Mouse (Mus musculus) kidney, embryonic 15.5 days (tissue): Measurements from ENCODE around the gene H2-DMb1. TPM values are rescaled to one million over a fixed set of nuclear protein-coding genes. Genes with fewer than 3 reads are reported as not detected.

Experiments
- ATAC-seq: fragments of 200-750 bp; cut with Nextera tagmentation; replicated peaks from 2 replicates; pipeline ENCODE4 v1.8.0; 2017; ENCODE audit warnings: moderate TSS enrichment; ENCODE audit not compliant: low FRiP score
- H3K27ac ChIP-seq: fragments of 300-500 bp; sonication (generic); 2 replicates; pipeline ENCODE4 v1.5.1; 2015; ENCODE audit warnings: mild to moderate bottlenecking, inconsistent platforms
- H3K27me3 ChIP-seq: fragments of 300-500 bp; sonication (generic); 2 replicates; pipeline ENCODE4 v1.6.1; 2015; ENCODE audit warnings: inconsistent platforms
- H3K36me3 ChIP-seq: fragments of 300-500 bp; sonication (generic); 2 replicates; pipeline ENCODE4 v1.6.1; 2015; ENCODE audit warnings: inconsistent platforms
- H3K4me1 ChIP-seq: fragments of 300-500 bp; sonication (generic); 2 replicates; pipeline ENCODE4 v1.6.1; 2015; ENCODE audit warnings: inconsistent platforms
- H3K4me2 ChIP-seq: fragments of 300-500 bp; sonication (generic); 2 replicates; pipeline ENCODE4 v1.6.1; 2015; ENCODE audit warnings: moderate library complexity, mild to moderate bottlenecking, inconsistent platforms
- H3K4me3 ChIP-seq: fragments of 300-500 bp; sonication (generic); replicated peaks from 2 replicates; pipeline ENCODE4 v1.5.1; 2015; ENCODE audit warnings: mild to moderate bottlenecking, inconsistent platforms
- H3K9ac ChIP-seq: fragments of 300-500 bp; sonication (generic); 2 replicates; pipeline ENCODE4 v1.6.1; 2015; ENCODE audit warnings: mild to moderate bottlenecking, inconsistent platforms
- H3K9me3 ChIP-seq: fragments of 300-500 bp; sonication (generic); replicated peaks from 2 replicates; pipeline ENCODE4 v1.6.1; 2016; ENCODE audit warnings: inconsistent platforms
- WGBS: fragments of 180-500 bp; shearing (Covaris S2); methylation state at CpG from one replicate; pipeline ENCODE4 v1.1.7; 2015; ENCODE audit warnings: mixed read lengths; 5-methylcytosine and 5-hydroxymethylcytosine counted together
- polyA plus RNA-seq: library from polyadenylated mRNA; unstranded; fragments of >200 nt; fragmentation: Nextera tagmentation; extraction: Ambion mirVana; gene quantifications from 2 replicates; pipeline ENCODE4 v1.2.1, GENCODE M21; 2015

The H2-DMb1 gene
- polyA plus RNA-seq, 1 experiment from 2014 or later = 6.0 TPM

DNA sequence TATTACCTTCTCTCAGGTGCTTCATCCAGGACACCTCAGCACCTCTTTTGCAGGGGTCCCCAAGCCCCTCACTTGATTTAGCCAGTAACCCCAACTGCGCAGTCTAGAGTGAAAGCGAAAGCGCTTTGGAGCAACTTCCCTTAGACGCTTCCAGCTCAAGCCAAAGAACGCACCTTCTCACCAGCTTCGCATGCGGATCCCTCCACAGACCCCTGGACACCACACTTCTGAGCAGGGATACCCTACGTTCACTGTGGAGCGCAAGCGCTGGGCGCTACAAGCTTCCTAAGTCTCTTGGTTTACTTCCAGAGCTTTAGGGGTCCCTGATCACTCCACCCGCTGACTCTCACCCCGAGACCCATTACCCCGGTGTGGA is 34.0 kb downstream of the H2-DMb1 start:
- H3K9me3 ChIP-seq = no peaks in the 10 kb centered on the region
- H3K9ac ChIP-seq = peak overlapping the region; percentile 47
- H3K4me2 ChIP-seq = peak overlapping the region; percentile 97
- H3K36me3 ChIP-seq = no peaks in the 10 kb centered on the region
- ATAC-seq = no peak
- H3K27ac ChIP-seq = no peak overlapping the region
- peaks cover 83% of the 10 kb centered on the region for H3K27me3 ChIP-seq
- H3K4me3 ChIP-seq = peak overlapping the region; percentile 61
- 3% methylated on average over 14 of the region's 14 CpGs for WGBS
- peaks cover 17% of the 10 kb centered on the region for H3K4me1 ChIP-seq

DNA sequence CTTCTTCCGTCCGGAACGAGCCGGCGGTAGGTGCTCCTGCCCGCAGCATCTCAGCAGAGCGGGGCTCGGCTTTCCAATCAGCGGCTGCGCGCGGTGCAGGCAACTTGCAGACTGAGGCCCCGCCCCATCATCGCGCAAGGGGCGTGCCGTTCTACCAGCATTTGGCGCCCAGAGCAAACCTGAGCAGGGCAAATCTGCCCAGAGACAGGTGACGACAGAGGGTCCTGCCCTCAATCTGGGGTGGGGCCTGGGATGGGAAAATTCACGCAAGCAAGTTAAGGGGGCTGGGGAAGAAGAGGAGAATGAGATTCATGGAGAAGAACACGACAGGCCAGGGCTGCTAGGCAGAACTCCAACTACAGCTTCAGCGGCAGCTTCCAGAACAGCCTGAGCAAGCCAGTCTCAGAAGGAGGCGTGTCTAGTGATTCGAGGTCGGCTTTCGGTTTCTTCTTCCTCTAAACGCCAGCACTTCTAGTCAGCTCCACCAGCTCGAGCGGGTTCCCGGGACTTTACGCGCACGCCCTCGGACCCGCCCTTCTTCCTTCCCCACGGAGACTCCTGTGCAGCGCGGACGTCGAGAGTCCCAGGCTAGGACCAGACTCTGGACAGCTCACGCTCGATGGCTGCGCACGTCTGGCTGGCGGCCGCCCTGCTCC is 34.5 kb downstream of the H2-DMb1 start, which contains the start of the genes Tap1 and Psmb9:
Gene Tap1, plus strand, starts transcription at position 293 of the 656 bp plus-strand sequence.
Gene Psmb9, minus strand, starts transcription at position 504 of the 656 bp plus-strand sequence.
- peak within 1 kb of the TSS; percentile 59 for H3K9ac ChIP-seq
- peak within 1 kb of the TSS; percentile 54; the same call in 1 of the 2 replicates for H3K27ac ChIP-seq
- peak within 1 kb of the TSS; percentile 97 for H3K4me2 ChIP-seq
- H3K36me3 ChIP-seq = no peaks in the 10 kb centered on the region
- under 1% methylated on average over 46 of the region's 46 CpGs for WGBS
- peaks cover 17% of the 10 kb centered on the region for H3K4me1 ChIP-seq
- H3K4me3 ChIP-seq = peak within 1 kb of the TSS; percentile 61
- H3K27me3 ChIP-seq = peaks cover 85% of the 10 kb centered on the region
- no peaks in the 10 kb centered on the region for H3K9me3 ChIP-seq
- peak; percentile 97 for ATAC-seq

DNA sequence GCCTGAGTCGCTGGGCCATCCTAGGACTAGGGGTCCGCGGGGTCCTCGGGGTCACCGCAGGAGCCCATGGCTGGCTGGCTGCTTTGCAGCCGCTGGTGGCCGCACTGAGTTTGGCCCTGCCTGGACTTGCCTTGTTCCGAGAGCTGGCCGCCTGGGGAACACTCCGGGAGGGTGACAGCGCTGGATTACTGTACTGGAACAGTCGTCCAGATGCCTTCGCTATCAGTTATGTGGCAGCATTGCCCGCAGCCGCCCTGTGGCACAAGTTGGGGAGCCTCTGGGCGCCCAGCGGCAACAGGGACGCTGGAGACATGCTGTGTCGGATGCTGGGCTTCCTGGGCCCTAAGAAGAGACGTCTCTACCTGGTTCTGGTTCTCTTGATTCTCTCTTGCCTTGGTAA is 35.1 kb downstream of the H2-DMb1 start:
- Histone ChIP-seq H3K4me1 (peaks cover 20% of the 10 kb centered on the region), H3K4me3 (peak overlapping the region; percentile 61), H3K9me3 (no peaks in the 10 kb centered on the region), H3K4me2 (peak overlapping the region; percentile 97), H3K27ac (peak overlapping the region; percentile 54; the same call in 1 of the 2 replicates), H3K9ac (peak overlapping the region; percentile 59), H3K27me3 (peaks cover 86% of the 10 kb centered on the region), H3K36me3 (no peaks in the 10 kb centered on the region)
- WGBS = 3% methylated on average over 20 of the region's 20 CpGs
- no peak for ATAC-seq

DNA sequence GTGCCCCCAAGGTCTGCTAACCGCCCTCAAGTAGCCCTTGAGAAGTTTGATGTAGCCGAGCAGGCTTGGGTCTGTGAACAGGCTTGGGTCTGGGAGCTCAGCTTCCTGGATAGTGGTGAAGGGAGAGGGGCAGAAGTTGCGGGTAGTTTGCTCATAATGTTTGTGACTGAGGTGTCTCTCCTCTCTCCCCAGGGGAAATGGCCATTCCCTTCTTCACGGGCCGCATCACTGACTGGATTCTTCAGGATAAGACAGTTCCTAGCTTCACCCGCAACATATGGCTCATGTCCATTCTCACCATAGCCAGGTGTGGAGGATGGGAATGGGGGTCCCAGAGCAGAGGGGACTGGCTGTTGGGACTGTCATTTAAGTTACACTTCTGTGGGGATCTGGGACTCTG is 36.1 kb downstream of the H2-DMb1 start:
- Histone ChIP-seq H3K9me3 (no peaks in the 10 kb centered on the region), H3K4me2 (no peak overlapping the region), H3K4me3 (no peak overlapping the region), H3K9ac (no peak overlapping the region), H3K36me3 (no peaks in the 10 kb centered on the region), H3K4me1 (peaks cover 20% of the 10 kb centered on the region), H3K27ac (no peak overlapping the region), H3K27me3 (peaks cover 87% of the 10 kb centered on the region)
- ATAC-seq = no peak
- 59% methylated on average over 6 of the region's 6 CpGs for WGBS

DNA sequence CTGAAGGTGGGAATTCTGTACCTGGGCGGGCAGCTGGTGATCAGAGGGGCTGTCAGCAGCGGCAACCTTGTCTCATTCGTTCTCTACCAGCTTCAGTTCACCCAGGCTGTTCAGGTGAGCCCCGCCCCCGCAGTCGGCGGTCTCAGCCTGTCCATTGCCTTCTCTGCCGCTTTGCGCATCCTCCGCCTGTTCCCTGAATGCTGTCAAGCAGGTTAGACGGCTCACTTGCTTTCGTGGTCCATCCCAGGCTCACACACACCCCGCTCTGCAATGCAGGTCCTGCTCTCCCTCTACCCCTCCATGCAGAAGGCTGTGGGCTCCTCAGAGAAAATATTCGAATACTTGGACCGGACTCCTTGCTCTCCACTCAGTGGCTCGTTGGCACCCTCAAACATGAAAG is 40.0 kb downstream of the H2-DMb1 start:
- Histone ChIP-seq H3K4me3 (no peak overlapping the region), H3K27me3 (peaks cover 95% of the 10 kb centered on the region), H3K9ac (no peak overlapping the region), H3K36me3 (no peaks in the 10 kb centered on the region), H3K9me3 (no peaks in the 10 kb centered on the region), H3K4me2 (no peak overlapping the region), H3K27ac (no peak overlapping the region), H3K4me1 (peaks cover 22% of the 10 kb centered on the region)
- no peak for ATAC-seq
- 23% methylated on average over 16 of the region's 16 CpGs for WGBS

DNA sequence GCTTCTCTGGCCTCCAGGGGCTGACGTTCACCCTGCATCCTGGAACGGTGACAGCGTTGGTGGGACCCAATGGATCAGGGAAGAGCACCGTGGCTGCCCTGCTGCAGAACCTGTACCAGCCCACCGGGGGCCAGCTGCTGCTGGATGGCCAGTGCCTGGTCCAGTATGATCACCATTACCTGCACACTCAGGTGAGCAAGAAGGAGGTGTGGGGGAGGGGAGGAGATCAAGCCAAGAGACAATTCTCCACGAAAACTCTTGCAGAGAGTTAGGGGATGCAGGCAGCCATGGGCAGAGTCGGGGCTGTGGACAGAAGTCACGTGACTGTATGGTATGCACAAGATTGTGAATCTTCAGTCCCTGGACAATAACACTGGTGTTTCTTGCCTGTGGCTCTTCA is 40.6 kb downstream of the H2-DMb1 start:
- no peaks in the 10 kb centered on the region for H3K36me3 ChIP-seq
- no peaks in the 10 kb centered on the region for H3K9me3 ChIP-seq
- no peak overlapping the region for H3K27ac ChIP-seq
- H3K27me3 ChIP-seq = peaks cover 95% of the 10 kb centered on the region
- no peak overlapping the region for H3K4me3 ChIP-seq
- ATAC-seq = no peak
- peaks cover 23% of the 10 kb centered on the region for H3K4me1 ChIP-seq
- no peak overlapping the region for H3K9ac ChIP-seq
- H3K4me2 ChIP-seq = no peak overlapping the region
- 54% methylated on average over 8 of the region's 8 CpGs for WGBS

DNA sequence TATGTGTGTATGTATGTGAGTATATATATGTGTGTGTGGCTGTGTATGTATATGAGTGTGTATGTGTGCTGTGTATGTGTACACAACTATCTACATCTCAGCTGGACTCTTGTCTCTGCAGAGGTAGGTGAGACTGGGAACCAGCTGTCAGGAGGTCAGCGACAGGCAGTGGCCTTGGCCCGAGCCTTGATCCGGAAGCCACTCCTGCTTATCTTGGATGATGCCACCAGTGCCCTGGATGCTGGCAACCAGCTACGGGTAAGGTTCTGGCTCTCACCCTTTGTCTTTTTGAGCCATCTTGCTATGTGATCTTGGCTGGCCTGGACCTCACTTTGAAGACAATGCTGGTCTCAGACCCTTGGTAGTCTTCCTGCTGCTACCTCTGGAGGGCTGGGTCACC is 41.9 kb downstream of the H2-DMb1 start:
- H3K4me3 ChIP-seq = no peak overlapping the region
- H3K36me3 ChIP-seq = no peaks in the 10 kb centered on the region
- H3K9ac ChIP-seq = no peak overlapping the region
- 84% methylated on average over 4 of the region's 4 CpGs for WGBS
- H3K4me2 ChIP-seq = no peak overlapping the region
- ATAC-seq = no peak
- no peaks in the 10 kb centered on the region for H3K9me3 ChIP-seq
- H3K27me3 ChIP-seq = peaks cover 93% of the 10 kb centered on the region
- no peak overlapping the region for H3K27ac ChIP-seq
- peaks cover 24% of the 10 kb centered on the region for H3K4me1 ChIP-seq

DNA sequence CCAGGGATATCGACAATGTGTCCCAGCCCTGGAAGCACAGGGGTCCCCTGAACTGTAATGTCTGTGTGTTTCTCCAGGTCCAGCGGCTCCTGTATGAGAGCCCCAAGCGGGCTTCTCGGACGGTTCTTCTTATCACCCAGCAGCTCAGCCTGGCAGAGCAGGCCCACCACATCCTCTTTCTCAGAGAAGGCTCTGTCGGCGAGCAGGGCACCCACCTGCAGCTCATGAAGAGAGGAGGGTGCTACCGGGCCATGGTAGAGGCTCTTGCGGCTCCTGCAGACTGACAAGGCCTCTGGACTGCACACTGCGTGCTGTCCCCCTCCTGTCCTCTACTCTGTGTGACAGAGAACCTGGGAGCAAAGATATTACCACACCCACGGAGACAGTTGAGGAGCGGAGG is 43.6 kb downstream of the H2-DMb1 start:
- Histone ChIP-seq H3K4me1 (peaks cover 24% of the 10 kb centered on the region), H3K9me3 (no peaks in the 10 kb centered on the region), H3K4me2 (no peak overlapping the region; the same call in 1 of the 2 replicates), H3K9ac (no peak overlapping the region), H3K4me3 (no peak overlapping the region; the same call in 1 of the 2 replicates), H3K27me3 (peaks cover 83% of the 10 kb centered on the region), H3K27ac (no peak overlapping the region), H3K36me3 (no peaks in the 10 kb centered on the region)
- 33% methylated on average over 12 of the region's 12 CpGs for WGBS
- ATAC-seq = no peak

DNA sequence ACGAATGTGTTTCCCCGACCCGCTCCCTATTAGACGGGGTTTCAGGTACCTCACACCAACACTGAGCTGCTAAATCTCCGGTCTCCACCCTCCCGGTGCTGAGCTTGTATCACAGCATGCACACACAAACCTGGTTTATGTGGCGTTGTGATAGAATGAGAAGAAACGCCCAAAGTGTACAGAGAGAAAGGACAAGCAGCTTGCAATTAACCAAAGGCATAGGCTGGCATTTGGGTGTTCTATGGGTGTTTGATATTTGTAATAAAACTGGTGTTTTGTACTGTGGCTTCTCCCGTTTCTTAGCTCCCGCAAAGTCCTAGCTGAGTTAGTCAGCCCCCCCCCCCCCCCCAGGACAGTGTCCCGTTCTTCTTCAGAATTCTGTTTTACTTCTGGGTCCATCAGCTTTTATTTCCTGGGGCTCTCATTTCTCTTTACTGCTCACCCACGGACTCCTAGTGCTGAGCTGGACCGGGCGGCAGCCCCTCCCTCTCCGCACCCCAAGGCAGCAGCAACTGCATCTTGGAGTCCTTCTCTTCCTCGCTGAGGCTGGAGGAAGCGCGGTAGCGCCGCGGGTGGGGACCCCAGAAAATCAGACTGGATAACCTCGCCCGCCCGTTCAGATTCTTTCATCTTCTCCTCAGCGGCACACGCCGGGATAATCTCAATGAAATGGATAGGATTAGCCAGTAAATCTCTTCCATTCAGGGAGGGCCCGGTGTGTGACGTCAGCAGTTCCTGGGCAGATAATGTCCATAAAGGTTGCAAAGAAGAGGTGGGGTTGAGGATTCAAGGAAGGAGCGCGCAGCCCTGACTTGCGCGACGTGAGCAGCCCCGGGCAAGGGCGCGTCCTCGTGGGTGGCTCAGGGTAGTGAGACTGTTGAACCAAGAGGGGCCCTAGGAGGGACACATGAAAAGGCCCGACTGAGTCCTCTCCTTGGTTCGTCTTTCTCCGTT is 44.3 kb downstream of the H2-DMb1 start, which contains the start of gene Psmb8:
Gene Psmb8, plus strand, starts transcription at position 781 of the 954 bp plus-strand sequence.
- ATAC-seq = peak; percentile 86
- 4% methylated on average over 41 of the region's 41 CpGs for WGBS
- Histone ChIP-seq H3K4me1 (peaks cover 24% of the 10 kb centered on the region), H3K9ac (peak within 1 kb of the TSS; percentile 29), H3K27me3 (peaks cover 76% of the 10 kb centered on the region), H3K4me2 (peak within 1 kb of the TSS; percentile 78), H3K9me3 (no peaks in the 10 kb centered on the region), H3K27ac (no peak within 1 kb of the TSS), H3K36me3 (no peaks in the 10 kb centered on the region), H3K4me3 (peak within 1 kb of the TSS; percentile 48)

DNA sequence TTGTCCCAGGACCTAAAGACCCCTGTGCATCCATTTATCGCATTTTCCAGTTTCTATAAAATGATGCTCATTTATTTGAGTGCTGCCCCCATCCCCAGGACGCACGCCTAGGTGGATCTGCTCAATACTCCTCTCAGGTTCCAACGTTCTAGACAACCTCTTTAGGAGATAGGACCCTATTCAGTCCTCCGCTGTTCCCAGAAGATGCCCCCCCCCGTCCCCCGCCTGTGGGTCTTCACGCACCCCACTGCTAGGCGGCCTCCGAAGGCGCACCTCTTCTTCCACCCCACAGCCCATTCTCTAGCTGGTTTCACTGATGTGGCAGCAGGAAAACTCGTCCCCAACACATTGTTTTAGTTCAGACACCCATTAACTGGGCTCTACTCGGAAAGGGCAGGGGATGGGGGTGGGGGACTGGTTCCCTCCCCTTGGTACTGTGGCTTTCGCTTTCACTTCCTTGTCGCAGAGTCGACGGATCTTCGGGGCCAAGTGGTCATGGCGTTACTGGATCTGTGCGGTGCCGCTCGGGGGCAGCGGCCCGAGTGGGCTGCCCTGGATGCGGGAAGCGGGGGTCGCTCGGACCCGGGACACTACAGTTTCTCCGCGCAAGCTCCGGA is 45.1 kb downstream of the H2-DMb1 start:
- peak overlapping the region; percentile 48 for H3K4me3 ChIP-seq
- 1% methylated on average over 32 of the region's 32 CpGs for WGBS
- no peaks in the 10 kb centered on the region for H3K36me3 ChIP-seq
- peak overlapping the region; percentile 29 for H3K9ac ChIP-seq
- no peak overlapping the region for H3K27ac ChIP-seq
- H3K4me2 ChIP-seq = peak overlapping the region; percentile 78
- ATAC-seq = peak; percentile 44; the same call in 1 of the 2 replicates
- H3K9me3 ChIP-seq = no peaks in the 10 kb centered on the region
- H3K4me1 ChIP-seq = peaks cover 21% of the 10 kb centered on the region
- peaks cover 72% of the 10 kb centered on the region for H3K27me3 ChIP-seq

DNA sequence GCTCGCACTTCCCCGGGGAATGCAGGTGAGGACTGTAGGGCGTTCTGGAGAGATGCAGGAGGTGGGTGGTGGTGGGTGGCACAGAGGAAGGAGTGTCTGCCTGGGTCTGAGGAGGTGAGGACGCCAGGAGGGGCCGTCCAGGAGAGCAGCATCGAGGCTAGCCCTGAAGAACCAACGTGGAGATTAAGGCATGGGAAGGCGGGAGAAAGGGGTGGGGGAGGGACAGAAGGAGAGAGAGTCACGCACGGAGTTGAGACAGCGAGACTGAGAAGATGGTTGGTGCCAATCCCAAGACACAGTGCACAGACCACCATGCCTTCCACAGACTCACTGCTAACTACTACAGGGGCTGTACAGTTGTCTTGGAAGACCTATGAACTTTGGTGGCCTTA is 45.6 kb downstream of the H2-DMb1 start:
- Histone ChIP-seq H3K36me3 (no peaks in the 10 kb centered on the region), H3K4me1 (peaks cover 21% of the 10 kb centered on the region), H3K4me3 (peak overlapping the region; percentile 48), H3K27me3 (peaks cover 72% of the 10 kb centered on the region), H3K9ac (peak overlapping the region; percentile 29), H3K27ac (no peak overlapping the region), H3K9me3 (no peaks in the 10 kb centered on the region), H3K4me2 (peak overlapping the region; percentile 78)
- WGBS = 7% methylated on average over 11 of the region's 11 CpGs
- ATAC-seq = no peak
